Mouse (Mus musculus) embryonic facial prominence, embryonic 10.5 days (tissue): ENCODE measurements around the gene Acer2. TPM values are rescaled to one million over a fixed set of nuclear protein-coding genes. Genes with fewer than 3 reads are reported as not detected.
A peak's percentile ranks its signal among the peaks of the same experiment; 100 is the strongest.
"Not testable (repeated sequence)": the region's sequence is repeated elsewhere in the genome, so short reads cannot be mapped to it uniquely, and the experiment has no call there.

Source experiments
- DNase-seq: peaks from one replicate; pipeline ENCODE4 v3.0.0-alpha.2; 2017; ENCODE audit warnings: low spot score
- H3K27ac ChIP-seq: fragments of 300-500 bp; sonication (generic); replicated peaks from 2 replicates; pipeline ENCODE4 v1.5.1; 2016; ENCODE audit warnings: mild to moderate bottlenecking
- H3K27me3 ChIP-seq: fragments of 300-500 bp; sonication (generic); replicated peaks from 2 replicates; pipeline ENCODE4 v1.6.1; 2016; ENCODE audit warnings: low read depth, mild to moderate bottlenecking; ENCODE audit not compliant: poor library complexity, severe bottlenecking
- H3K36me3 ChIP-seq: fragments of 300-500 bp; sonication (generic); replicated peaks from 2 replicates; pipeline ENCODE4 v1.6.1; 2016; ENCODE audit warnings: mild to moderate bottlenecking, moderate library complexity
- H3K4me1 ChIP-seq: fragments of 300-500 bp; sonication (generic); 2 replicates; pipeline ENCODE4 v1.6.1; 2016
- H3K4me3 ChIP-seq: fragments of 300-500 bp; sonication (generic); 2 replicates; pipeline ENCODE4 v1.5.1; 2016; ENCODE audit warnings: mild to moderate bottlenecking, moderate library complexity
- H3K9me3 ChIP-seq: fragments of 300-500 bp; sonication (generic); 2 replicates; pipeline ENCODE4 v1.6.1; 2016; ENCODE audit warnings: mild to moderate bottlenecking
- WGBS: fragments of 180-500 bp; shearing (Covaris S2); methylation state at CpG from one replicate; pipeline ENCODE4 v1.1.7; 2016; 5-methylcytosine and 5-hydroxymethylcytosine counted together
- polyA plus RNA-seq: library from polyadenylated mRNA; unstranded; fragments of >200 nt; fragmentation: Nextera tagmentation; extraction: Ambion mirVana; gene quantifications from 2 replicates; pipeline ENCODE4 v1.2.1, GENCODE M21; 2016

Gene Acer2
- polyA plus RNA-seq: 15.1 and 17.0 TPM in 2 replicates

GRCm38 (mm10) chr4:86874146-86874847, at the start of gene Acer2:
Gene Acer2, plus strand, starts transcription at chr4:86874396.
- Histone ChIP-seq H3K27ac (peak within 1 kb of the TSS; percentile 55), H3K4me3 (peak within 1 kb of the TSS; percentile 72), H3K4me1 (peaks cover 13% of the 10 kb centered on the region), H3K27me3 (peaks cover 45% of the 10 kb centered on the region), H3K36me3 (no peaks in the 10 kb centered on the region), H3K9me3 (no peaks in the 10 kb centered on the region)
- under 1% methylated on average over 60 of the region's 60 CpGs for WGBS
- peak; percentile 86 for DNase-seq

GRCm38 (mm10) chr4:86825143-86825542, 49.1 kb upstream of the Acer2 start:
- Histone ChIP-seq H3K27ac (no peak overlapping the region), H3K4me3 (no peak overlapping the region), H3K27me3 (no peaks in the 10 kb centered on the region), H3K4me1 (no peaks in the 10 kb centered on the region), H3K9me3 (no peaks in the 10 kb centered on the region), H3K36me3 (peaks cover 76% of the 10 kb centered on the region)
- no peak for DNase-seq
- 88% methylated on average over 7 of the region's 7 CpGs for WGBS

- no peak for DNase-seq
- H3K27ac ChIP-seq: no peak overlapping the region
- no peaks in the 10 kb centered on the region for H3K27me3 ChIP-seq
- H3K4me1 ChIP-seq: no peaks in the 10 kb centered on the region
- no peaks in the 10 kb centered on the region for H3K9me3 ChIP-seq
- no peak overlapping the region for H3K4me3 ChIP-seq
- 95% methylated on average over 2 of the region's 2 CpGs for WGBS
- H3K36me3 ChIP-seq: peaks cover 72% of the 10 kb centered on the region
These were observed 42.3 kb upstream of the Acer2 start for GRCm38 (mm10) chr4:86831896-86832295.

- not testable (repeated sequence) for DNase-seq, H3K9me3 ChIP-seq, H3K27me3 ChIP-seq, H3K4me3 ChIP-seq, H3K27ac ChIP-seq, H3K4me1 ChIP-seq
- peaks cover 89% of the 10 kb centered on the region for H3K36me3 ChIP-seq
- 95% methylated on average over 2 of the region's 2 CpGs for WGBS
These were observed 33.1 kb upstream of the Acer2 start for GRCm38 (mm10) chr4:86841141-86841540.

- H3K4me3 ChIP-seq: no peak overlapping the region
- no peak overlapping the region for H3K27ac ChIP-seq
- no peaks in the 10 kb centered on the region for H3K27me3 ChIP-seq
- H3K9me3 ChIP-seq: no peaks in the 10 kb centered on the region
- H3K36me3 ChIP-seq: peaks cover 79% of the 10 kb centered on the region
- whole genome bisulfite sequencing: 95% methylated on average over 3 of the region's 3 CpGs
- no peak for DNase-seq
- H3K4me1 ChIP-seq: no peaks in the 10 kb centered on the region
These were observed 28.8 kb upstream of the Acer2 start for GRCm38 (mm10) chr4:86845384-86845783.

GRCm38 (mm10) chr4:86847246-86847645, 26.9 kb upstream of the Acer2 start:
- H3K27ac ChIP-seq: no peak overlapping the region
- peaks cover 77% of the 10 kb centered on the region for H3K36me3 ChIP-seq
- H3K27me3 ChIP-seq: no peaks in the 10 kb centered on the region
- 89% methylated on average over 2 of the region's 2 CpGs for WGBS
- no peak for DNase-seq
- H3K4me1 ChIP-seq: no peaks in the 10 kb centered on the region
- H3K4me3 ChIP-seq: no peak overlapping the region
- H3K9me3 ChIP-seq: no peaks in the 10 kb centered on the region

GRCm38 (mm10) chr4:86851331-86851730, 22.9 kb upstream of the Acer2 start:
- 81% methylated on average over 2 of the region's 2 CpGs for WGBS
- Histone ChIP-seq H3K36me3 (peaks cover 75% of the 10 kb centered on the region), H3K27ac (no peak overlapping the region), H3K27me3 (no peaks in the 10 kb centered on the region), H3K4me3 (no peak overlapping the region), H3K9me3 (no peaks in the 10 kb centered on the region), H3K4me1 (peaks cover 9% of the 10 kb centered on the region; the same call in 1 of the 2 replicates)
- DNase-seq: no peak

GRCm38 (mm10) chr4:86852018-86852417, 22.2 kb upstream of the Acer2 start:
- Histone ChIP-seq H3K27me3 (no peaks in the 10 kb centered on the region), H3K4me3 (no peak overlapping the region), H3K4me1 (peaks cover 9% of the 10 kb centered on the region; the same call in 1 of the 2 replicates), H3K36me3 (peaks cover 72% of the 10 kb centered on the region), H3K9me3 (no peaks in the 10 kb centered on the region), H3K27ac (no peak overlapping the region)
- DNase-seq: no peak
- 71% methylated on average over 3 of the region's 3 CpGs for WGBS

- no peak for DNase-seq
- Histone ChIP-seq H3K27me3 (no peaks in the 10 kb centered on the region), H3K27ac (no peak overlapping the region), H3K9me3 (no peaks in the 10 kb centered on the region), H3K4me3 (no peak overlapping the region), H3K36me3 (peaks cover 62% of the 10 kb centered on the region), H3K4me1 (peaks cover 13% of the 10 kb centered on the region)
- WGBS: 85% methylated on average over 4 of the region's 4 CpGs
These were observed 21.2 kb upstream of the Acer2 start for GRCm38 (mm10) chr4:86852813-86853590.

- peaks cover 46% of the 10 kb centered on the region for H3K36me3 ChIP-seq
- H3K9me3 ChIP-seq: no peaks in the 10 kb centered on the region
- H3K27me3 ChIP-seq: no peaks in the 10 kb centered on the region
- peak overlapping the region; percentile 99 for H3K27ac ChIP-seq
- H3K4me1 ChIP-seq: peaks cover 18% of the 10 kb centered on the region
- DNase-seq: no peak
- H3K4me3 ChIP-seq: peak overlapping the region; percentile 98
- WGBS: 2% methylated on average over 50 of the region's 50 CpGs
These were observed 17.7 kb upstream of the Acer2 start for GRCm38 (mm10) chr4:86856304-86857112.

- peak within 1 kb of the TSS; percentile 99 for H3K27ac ChIP-seq
- peaks cover 18% of the 10 kb centered on the region for H3K4me1 ChIP-seq
- H3K4me3 ChIP-seq: peak within 1 kb of the TSS; percentile 98
- H3K9me3 ChIP-seq: no peaks in the 10 kb centered on the region
- peaks cover 38% of the 10 kb centered on the region for H3K36me3 ChIP-seq
- DNase-seq: peak; percentile 94
- no peaks in the 10 kb centered on the region for H3K27me3 ChIP-seq
- under 1% methylated on average over 68 of the region's 68 CpGs for whole genome bisulfite sequencing
These were observed 16.8 kb upstream of the Acer2 start, which contains the start of gene Rps6 for GRCm38 (mm10) chr4:86857113-86858069. Gene Rps6, minus strand, starts transcription at chr4:86857412.
